Mouse (Mus musculus): Measurements from ENCODE around the gene Sumf2. TPM values are rescaled to one million over a fixed set of nuclear protein-coding genes. Genes with fewer than 3 reads are reported as not detected.
"Not testable (repeated sequence)": the region's sequence is repeated elsewhere in the genome, so short reads cannot be mapped to it uniquely, and the experiment has no call there.

Gene Sumf2
- 10 to 100 TPM in 2 of 4 experiments, 1 to 10 TPM in 2; 5.9 to 11.7 (median 10.7) TPM for total RNA-seq (2022)

DNA sequence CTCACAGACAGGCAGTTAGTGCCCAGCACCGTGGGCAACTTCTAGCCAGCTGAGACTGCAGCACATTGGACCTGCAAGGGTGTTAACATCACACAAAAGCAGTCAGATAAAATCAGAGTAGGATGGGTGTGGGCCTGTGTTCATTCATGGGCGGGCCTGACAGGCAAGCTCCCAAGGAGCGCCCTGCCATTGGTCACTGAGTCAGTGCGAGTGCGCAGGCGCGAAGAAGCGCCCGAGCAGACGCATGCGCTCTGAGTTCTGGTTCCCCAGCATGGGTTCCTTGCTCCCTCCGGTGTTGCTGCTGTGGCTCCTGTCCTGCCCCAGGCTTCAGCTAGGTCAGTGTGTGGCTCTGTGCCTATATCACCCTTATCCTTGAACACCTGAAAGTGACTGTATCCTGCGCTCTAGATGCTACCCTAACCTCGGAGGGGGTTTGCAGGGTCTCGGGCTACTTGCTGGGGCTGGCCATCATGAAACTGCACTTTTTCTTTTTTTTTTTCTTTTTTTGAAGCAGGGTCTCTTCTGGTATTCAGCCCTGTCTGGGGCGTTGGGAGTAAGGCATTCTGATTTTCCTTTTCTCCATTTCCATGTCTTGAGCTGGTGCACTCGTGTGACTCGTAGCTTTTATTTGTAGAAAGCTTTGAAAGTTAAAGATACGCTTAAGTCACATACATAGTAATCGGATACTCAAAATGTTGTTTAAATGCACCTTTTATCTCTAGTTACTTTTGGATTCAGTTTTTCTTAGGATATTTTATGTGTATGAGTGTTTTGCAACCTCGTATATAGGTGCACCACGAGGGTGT lies at the start of gene Sumf2:
Sumf2 (plus strand) TSS at position 235 of the 806 bp plus-strand sequence.
- peak; percentile 96 for DNase-seq (ENCODE audit: low spot score)

DNA sequence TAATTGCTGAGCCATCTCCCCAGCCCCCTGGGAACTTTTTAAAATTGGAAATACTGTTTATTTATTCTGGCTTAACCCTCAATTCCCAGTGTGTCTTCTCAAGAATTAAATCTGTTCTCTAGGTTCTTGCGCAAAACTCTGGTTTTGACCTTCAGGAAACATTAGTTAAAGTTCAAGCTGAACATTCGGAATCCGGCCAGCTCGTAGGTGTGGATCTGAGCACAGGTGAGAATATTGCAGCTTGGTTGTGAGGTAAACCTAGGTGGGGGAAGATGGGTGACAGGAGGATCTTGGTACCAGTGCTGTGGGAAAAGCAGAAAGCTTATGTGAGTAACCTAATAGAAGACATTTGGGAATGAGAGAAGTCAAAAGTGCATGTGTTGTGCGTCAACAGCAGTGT lies 1.9 kb upstream of the Sumf2 start:
- DNase-seq (ENCODE audit: low spot score), result no peak

DNA sequence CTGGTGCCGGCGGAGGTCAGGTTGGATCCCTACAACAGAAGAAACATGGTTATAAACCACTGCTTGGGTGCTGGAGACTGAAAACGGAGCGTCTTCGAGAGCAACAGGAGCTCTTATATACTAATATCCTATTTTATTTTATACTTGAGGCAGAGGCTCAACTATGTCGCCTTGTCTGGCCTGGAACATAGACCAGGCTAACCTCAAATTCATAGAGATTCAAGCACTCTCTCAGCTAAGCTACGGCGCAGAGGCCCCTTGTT lies 703 bp downstream of the Sumf2 start:
- no peak for DNase-seq (ENCODE audit: low spot score)

DNA sequence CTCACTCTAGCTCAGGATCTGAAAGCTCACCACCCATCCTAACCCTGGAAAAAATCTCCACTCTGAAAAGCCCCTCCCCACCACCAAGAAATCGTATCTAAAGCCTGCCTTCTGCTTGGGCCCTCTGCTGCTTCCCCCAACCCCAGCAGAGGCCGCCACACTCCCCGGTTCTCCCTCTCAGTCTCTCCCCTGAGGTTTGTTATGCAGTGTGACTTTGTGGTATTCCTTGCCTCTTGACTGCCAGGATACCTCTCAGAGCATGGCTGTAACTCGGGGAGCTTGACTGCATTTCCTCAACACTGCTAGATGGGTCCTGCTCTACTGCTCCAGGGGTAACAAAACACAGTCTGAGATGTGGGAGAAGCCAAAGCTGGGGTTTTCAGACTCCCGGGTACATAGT lies 8.4 kb downstream of the Sumf2 start:
- DNase-seq (ENCODE audit: low spot score), result no peak

DNA sequence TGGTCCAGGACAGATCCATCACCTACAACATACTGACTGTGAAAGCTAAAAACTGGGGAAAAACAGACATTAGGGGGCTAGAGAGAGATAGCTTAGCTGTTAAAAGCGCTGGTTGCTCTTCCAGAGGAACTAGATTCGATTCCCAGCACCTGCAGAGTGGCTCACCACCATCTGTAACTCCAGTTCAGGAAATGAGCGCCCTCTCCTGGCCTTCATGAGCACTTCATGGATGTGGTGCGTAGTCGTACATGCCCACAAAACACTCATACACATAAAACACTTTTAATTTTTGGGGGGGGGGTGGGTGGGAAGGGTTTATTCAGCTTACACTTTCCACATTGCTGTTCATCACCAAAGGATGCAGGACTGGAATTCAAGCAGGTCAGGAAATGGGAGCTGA lies 9.6 kb downstream of the Sumf2 start:
- DNase-seq (ENCODE audit: low spot score), result no peak

DNA sequence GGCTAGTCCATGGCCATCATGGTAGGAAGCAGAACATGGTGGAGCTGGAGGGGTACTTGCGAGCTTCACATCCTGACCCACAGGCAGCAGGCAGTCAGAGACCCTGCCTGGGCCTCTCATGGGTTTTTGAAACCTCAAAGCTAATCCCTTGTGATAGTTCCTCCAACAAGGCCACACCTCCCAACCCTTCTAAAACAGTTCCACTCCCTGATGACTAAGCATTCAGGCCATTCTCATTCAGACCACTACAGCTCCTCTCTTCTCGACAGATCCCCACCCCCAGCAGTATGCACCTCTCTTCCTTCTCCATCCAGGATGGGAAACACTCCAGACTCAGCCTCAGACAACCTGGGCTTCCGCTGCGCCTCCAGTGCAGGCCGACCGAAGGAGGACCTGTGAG lies 15.5 kb downstream of the Sumf2 start:
- no peak for DNase-seq (ENCODE audit: low spot score)

DNA sequence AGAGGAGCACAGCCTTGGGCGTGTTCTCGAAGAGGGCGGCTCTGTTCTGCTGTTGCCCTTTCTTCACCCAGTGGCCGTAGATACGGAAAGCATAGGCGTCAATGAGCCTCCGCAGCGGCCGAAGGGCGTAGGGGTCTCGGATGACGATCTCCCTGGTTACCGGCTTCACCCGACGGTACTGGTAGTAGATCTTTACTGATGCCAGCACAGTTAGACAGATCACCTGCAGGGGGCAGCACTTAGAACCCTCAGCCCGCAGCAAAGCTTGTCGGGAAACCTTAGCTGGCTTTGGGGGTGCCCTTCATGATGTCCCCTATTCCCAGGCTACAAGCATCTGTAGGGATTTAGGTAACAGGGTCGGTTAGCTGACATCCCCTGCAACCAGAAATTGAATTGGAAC lies 17.7 kb downstream of the Sumf2 start:
- no peak for DNase-seq (ENCODE audit: low spot score)

DNA sequence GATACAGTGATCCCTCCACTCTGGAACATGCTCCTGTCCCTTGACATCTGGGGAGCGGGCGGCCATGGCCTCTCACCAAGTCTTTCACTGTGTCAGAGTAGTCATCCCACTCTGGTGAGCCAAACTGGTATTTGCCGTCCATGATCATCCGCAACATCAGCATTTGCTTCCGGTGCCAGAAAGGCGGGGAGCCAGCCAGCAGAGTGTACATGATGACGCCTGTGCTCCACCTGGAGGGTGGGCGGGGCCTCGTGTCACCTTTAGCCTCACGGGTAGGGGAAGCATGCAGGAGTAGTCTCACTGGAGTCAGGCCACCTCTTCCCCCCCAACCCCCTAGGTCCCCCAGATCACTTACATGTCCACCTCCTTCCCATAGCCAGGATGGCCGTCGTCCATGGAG lies 19.1 kb downstream of the Sumf2 start:
- no peak for DNase-seq (ENCODE audit: low spot score)

DNA sequence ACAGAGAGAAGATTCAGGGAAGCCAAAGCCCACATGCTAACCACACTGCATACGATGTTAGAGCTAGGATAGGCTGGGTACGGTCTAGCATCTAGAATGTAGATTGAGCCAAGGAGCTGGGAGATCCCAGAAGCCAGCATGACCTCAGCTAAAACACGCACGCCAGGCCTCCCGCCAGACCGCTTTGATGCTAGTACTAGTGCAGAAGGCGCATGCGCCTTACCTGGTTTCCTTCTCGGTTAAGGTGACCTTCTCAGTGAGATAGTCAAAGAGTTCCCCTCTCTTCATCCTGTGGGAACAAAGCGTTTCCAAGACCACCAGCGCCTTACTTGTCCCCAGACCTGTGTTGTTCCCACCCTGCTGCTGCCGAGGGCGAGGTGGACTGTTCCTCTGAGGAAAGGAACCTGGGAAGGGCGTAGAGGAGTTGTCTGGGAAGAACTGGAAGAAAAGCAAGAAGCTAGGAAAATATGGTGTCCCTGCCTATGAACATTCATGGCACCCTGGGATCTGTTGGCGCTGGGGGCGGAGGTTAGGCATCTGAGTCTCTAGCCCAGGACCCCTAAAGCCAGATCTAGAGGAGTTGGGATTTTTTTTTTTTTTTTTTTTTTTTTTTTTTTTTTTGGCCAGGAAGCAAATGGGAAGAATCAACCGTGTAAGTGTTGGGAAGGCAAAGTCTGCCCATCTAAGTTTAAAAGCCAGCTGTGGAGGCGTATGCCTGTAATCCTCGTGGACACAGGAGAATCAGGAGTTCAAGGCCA lies 22.6 kb downstream of the Sumf2 start:
- DNase-seq (ENCODE audit: low spot score), result no peak

DNA sequence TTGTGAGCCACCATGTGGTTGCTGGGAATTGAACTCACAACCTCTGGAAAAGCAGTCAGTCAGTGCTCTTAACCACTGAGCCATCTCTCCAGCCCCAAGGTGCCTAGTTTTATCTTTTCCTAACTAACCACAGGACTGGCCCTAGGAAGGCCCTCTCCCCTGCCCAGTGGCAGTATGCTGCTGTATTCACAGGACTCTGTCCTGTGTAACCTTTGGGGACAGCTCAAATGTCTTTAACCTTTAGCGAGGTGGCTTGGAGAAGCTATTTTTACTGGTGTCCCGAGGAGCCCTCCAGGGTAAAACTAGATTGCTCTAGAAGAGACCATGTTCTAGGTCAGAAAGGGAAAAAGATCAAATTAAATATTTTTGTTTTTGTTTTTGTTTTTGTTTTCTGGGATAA lies 24.5 kb downstream of the Sumf2 start:
- no peak for DNase-seq (ENCODE audit: low spot score)

DNA sequence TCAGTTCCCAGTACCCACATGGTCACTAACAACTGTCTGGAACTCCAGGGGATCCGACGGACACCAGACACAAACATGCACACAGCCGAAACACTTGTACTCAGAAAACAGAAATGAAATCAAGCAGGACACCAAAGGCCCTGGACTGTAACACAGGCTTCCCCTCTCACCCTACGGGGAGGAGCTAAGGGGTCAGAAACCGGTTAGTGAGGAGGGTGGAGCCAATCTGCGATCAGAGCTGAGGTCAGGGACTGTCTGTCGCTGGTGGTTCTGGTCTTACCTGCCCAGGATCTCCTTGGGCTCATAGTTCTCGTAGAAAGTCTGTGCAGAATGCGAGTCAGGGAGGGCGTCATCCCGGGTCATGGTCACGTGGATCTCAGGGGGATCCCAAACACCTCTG lies 27.2 kb downstream of the Sumf2 start:
- DNase-seq (ENCODE audit: low spot score), result no peak

DNA sequence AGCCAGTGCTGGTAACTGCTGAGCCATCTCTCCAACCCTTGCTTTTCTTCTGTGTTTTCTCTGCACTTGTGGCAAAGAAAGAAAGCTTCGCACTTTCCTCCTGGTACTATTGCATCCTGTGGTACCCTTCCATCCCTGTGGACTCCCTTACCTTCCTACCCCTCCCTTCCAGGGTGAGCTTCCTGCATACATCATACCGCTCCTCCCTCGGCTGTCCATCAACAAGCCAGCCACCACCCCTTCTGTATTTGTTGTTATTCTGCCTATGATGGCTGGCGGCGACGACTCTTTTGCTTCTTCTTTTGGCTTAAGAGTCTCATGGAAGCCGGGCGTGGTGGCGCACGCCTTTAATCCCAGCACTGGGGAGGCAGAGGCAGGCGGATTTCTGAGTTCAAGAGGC lies 28.3 kb downstream of the Sumf2 start:
- no peak for DNase-seq (ENCODE audit: low spot score)

DNA sequence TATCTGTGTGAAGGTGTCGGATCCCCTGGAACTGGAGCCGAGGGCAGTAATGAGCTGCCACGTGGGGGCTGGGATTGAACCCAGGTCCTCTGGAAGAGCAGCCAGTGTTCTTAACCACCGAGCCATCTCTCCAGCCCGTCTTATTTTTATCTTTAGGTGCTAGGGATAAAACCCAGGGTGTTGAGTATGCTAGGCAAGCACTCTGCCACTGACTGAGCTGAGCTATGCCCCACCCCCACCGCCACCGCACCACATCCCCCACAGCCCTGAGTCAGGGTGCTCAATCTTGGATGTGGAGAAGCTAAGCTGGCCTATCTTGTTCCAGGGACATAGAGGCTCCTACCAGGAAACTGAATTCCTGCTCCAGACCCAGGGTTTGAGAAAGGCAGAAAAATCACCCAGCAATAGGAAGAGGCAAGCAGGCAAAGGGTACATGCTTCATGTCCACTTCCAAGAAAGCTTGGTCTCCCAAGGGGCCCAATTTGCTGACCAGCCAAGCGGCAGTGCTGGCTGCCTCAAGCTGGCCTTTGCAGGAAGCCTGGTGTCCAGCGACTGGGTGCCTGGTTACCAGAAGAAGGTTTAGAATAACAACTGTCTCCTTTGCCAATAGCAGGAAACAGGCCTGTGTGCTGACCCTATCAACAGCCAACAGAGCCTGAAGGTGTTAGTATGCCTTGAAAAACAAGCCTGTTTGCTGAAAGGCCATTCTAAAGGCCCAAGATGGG lies 31.1 kb downstream of the Sumf2 start:
- DNase-seq (ENCODE audit: low spot score), result peak; percentile 47

DNA sequence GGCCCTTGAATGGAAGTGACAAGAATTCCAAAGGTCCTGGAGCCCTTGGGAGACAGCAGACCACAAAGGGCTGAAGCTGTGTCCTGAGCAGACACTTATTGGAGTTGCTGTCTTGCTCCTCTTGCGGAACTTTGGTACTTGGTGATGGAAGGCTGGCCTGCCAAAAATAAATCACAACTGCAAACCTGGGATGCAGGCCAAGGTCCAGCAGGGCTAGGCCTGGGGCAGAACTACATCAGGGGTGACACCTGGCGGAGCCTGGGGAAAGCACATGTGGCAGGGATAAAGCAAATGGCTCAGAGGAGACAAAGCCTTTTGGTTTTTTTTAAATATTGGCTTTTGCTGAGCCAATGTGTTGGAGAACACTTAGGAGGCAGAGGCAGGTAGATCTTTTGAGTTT lies 32.2 kb downstream of the Sumf2 start:
- peak; percentile 72 for DNase-seq (ENCODE audit: low spot score)

DNA sequence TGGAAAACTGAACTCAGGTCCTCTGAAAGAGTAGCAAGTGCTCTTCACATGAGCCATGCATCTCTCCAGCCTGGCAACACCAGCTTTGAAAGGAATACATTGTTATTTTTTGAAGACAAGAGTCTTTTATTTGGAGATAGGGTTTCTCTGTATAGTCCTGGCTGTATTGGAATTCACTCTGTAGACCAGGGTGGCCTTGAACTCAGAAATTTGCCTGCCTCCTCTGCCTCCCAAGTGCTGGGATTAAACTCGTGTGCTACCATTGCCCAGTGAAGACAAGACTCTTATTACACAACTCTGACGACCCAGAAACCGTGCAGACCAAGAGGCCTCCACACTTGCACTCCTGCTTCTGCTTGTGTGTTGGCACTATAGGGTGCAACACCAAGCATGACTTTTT lies 33.1 kb downstream of the Sumf2 start:
- no peak for DNase-seq (ENCODE audit: low spot score)

DNA sequence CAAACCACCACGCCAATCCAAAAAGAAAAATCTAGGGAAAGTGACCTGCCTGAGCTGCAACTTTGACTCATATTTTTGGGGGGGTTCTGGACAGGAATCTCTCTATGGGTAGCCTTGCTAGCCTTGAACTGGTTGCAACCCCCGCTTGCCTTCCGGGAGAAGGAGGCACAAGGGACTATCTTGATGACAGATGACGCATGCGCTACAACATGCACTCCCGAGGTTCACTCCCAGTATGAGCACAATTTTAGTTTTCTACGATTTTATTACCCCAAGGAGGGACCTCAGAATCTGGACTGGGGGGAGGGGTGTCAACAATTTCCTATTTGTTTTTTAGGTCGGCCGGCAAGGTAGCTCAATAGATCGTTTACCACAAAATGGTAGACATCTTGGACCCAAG lies 39.5 kb downstream of the Sumf2 start:
- no peak for DNase-seq (ENCODE audit: low spot score)

DNA sequence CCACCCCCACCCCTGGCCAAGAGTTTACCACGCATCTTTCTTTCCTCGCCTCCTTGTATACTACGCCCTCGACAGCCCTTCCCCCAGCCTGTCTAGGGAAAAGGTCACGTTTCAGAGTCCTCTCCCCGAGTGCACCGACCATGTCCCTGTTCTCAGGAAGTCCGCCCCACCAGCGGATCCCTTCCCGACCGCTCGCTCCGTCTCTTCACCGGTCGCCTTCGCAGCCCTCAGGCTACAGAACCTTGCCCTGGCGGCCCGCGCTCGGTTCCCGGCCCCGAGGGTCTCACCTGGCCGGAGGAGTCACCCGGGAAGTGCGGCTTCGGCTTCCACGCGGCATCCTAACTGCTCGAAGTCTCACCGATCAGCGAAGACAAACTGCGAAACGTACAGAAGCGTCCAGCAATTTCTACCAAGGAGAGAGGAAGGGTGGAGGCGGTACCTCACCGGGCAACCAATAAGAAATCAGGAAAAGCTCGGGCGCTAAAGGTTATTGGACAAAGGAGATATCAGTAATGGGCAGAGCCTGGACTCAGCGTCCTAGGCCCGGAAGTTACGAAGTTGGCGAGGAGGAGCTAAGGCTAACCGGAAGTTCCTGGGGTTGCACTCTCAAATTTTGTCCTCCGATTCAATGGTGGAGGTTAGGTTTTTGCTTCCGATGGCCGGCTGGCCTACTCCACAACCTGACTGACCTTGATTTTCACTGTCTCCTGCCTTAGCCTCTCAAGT lies 40.3 kb downstream of the Sumf2 start, which contains the start of gene Chchd2:
Chchd2 (minus strand) TSS at position 560 of the 726 bp plus-strand sequence.
- DNase-seq (ENCODE audit: low spot score), result peak; percentile 99

DNA sequence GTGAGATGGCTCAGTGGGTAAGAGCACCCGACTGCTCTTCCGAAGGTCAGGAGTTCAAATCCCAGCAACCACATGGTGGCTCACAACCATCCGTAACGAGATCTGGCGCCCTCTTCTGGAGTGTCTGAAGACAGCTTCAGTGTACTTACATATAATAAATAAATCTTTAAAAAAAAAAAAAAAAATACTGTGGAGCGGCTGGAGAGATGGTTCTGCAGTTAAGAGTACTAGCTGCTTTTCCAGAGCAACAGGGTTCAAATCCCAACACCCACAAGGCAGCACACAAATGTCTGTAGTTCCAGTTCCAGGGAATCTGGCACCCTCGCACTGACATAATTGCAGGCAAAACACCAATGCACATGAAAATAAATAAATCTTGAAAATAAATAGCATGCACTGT lies 43.6 kb downstream of the Sumf2 start:
- not testable (repeated sequence) for DNase-seq (ENCODE audit: low spot score)

DNA sequence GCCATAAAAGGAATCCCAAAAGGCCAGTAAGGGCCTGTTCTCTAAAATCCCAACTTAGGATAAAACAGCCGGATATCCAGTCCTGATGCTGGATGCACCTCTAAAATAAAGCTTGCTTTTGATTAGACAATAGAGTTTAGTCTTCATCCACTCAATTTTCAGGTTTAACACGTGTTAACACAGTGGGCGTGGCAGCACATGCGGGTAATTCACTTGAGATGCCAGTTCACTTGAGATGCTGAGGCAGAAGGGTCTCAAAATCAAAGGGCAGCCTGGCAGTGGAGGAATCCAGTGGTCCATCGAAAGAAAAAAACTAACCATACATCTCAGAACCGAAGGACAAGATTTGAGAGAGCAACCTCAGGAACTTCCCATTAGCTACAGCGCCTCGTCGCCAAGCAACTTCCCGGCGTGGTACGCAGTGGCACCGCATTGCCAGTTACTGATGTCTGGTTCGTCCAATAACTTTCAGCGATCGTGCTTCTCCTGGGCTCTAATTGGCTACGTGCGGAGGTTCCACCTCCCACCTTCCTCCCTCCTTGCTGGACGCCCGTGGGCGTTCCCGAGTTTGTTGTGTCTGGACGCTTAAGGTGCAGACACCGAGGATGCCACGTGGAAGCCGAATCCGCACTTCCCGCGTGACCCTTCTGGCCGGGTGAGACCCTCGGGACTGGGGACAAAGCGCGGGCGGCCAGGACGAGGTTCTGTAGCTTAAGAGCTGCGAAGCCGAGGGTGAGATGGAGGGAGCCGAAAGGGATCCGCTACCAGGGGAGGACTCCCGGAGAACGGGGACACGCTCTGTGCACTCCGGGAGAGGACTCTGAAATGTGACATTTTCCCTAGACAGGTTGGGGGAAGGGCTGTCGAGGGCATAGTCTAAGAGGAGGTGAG lies 48.7 kb downstream of the Sumf2 start, which contains the start of gene Zbed5:
Zbed5 (plus strand) TSS at position 526 of the 891 bp plus-strand sequence.
- peak; percentile 93 for DNase-seq (ENCODE audit: low spot score)

DNA sequence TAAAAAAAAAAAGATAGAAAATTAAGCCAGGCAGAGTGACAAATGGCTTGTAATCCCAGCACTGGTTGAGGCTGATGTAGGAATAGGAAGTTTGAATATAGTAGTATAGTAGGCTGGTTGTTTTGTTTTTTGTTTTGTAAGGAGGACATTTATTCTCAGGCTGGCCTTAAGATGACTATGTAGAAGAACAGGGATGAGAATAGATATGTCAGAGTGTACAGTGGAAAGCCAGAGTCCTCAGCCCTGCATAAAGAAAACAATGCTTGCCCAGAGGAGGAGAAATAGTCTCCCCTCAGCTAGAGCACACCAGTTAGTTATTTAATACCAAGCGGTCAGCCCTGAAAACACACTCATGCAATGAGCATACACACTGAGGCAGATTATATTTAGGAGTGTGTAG lies 51.7 kb downstream of the Sumf2 start, which contains the start of gene Phkg1:
Phkg1 (minus strand) TSS at position 101 of the 400 bp plus-strand sequence.
- no peak for DNase-seq (ENCODE audit: low spot score)

DNA sequence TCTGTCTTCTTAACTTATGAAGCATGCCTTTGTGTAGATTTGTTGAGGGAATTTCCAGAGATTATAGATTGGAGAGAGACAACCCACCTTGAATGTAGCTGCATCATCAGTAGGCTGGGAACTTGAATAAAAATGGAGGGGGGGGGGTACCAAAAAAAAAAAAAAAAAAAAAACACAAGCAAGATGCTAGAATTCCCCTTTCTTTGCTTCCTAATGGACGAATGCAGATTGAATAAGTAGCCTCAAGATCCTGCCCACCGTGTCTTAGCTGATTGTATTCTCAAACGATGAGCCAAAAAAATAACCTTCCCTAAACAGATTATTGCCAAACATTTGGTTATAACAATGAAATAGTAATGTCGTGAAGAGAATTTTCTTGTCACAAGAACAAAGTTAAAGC lies 61.0 kb downstream of the Sumf2 start:
- DNase-seq (ENCODE audit: low spot score), result no peak
